Mouse (Mus musculus) liver, embryonic 14.5 days (tissue): Measurements from ENCODE around the gene Ythdc1. TPM values are rescaled to one million over a fixed set of nuclear protein-coding genes. Genes with fewer than 3 reads are reported as not detected.
"Not testable (repeated sequence)": the region's sequence is repeated elsewhere in the genome, so short reads cannot be mapped to it uniquely, and the experiment has no call there.

Source experiments
- ATAC-seq: fragments of 200-750 bp; cut with Nextera tagmentation; 2 replicates; pipeline ENCODE4 v1.8.0; 2017; ENCODE audit warnings: moderate number of reproducible peaks, mild to moderate bottlenecking, moderate library complexity; ENCODE audit not compliant: insufficient read depth
- DNase-seq, 3 experiments: peaks; one replicate each; pipeline ENCODE4 v3.0.0-alpha.2; 2012 to 2013; ENCODE audit warnings: low read depth in 3 of 3, low spot score in 3 of 3
- H3K27ac ChIP-seq: fragments of 300-500 bp; sonication (generic); 2 replicates; pipeline ENCODE4 v1.5.1; 2014; ENCODE audit warnings: moderate library complexity, mild to moderate bottlenecking, control low read depth, inconsistent platforms
- H3K27me3 ChIP-seq: fragments of 300-500 bp; sonication (generic); 2 replicates; pipeline ENCODE4 v1.6.1; 2014; ENCODE audit warnings: mild to moderate bottlenecking, low read length, moderate library complexity; ENCODE audit not compliant: control insufficient read depth, insufficient read depth
- H3K36me3 ChIP-seq: fragments of 300-500 bp; sonication (generic); replicated peaks from 2 replicates; pipeline ENCODE4 v1.6.1; 2014; ENCODE audit warnings: low read depth; ENCODE audit not compliant: control insufficient read depth, insufficient read depth
- H3K4me1 ChIP-seq, 2 experiments: fragments of 200-500 bp in 1 of 2; fragments of 300-500 bp in 1 of 2; sonication (generic) in 1 of 2; replicated peaks; 2 replicates each; pipeline ENCODE4 v1.6.1; 2012 to 2014; ENCODE audit warnings: antibody characterized with exemption in 1 of 2, inconsistent platforms in 1 of 2, low read length in 1 of 2; ENCODE audit not compliant: control insufficient read depth in 2 of 2, insufficient read depth in 2 of 2
- H3K4me2 ChIP-seq: fragments of 300-500 bp; sonication (generic); 2 replicates; pipeline ENCODE4 v1.6.1; 2014; ENCODE audit warnings: low read depth, mild to moderate bottlenecking, control low read depth, moderate library complexity
- H3K4me3 ChIP-seq, 2 experiments: fragments of 200-500 bp in 1 of 2; fragments of 300-500 bp in 1 of 2; sonication (generic) in 1 of 2; 2 replicates each; pipeline ENCODE4 v1.5.1; 2012 to 2014; ENCODE audit warnings: low read depth in 2 of 2, low read length in 2 of 2, mild to moderate bottlenecking in 2 of 2, control low read depth in 1 of 2, inconsistent platforms in 1 of 2, moderate library complexity in 1 of 2; ENCODE audit not compliant: insufficient read depth in 1 of 2
- H3K9ac ChIP-seq: fragments of 300-500 bp; sonication (generic); replicated peaks from 2 replicates; pipeline ENCODE4 v1.6.1; 2014; ENCODE audit warnings: mild to moderate bottlenecking, control low read depth, moderate library complexity
- H3K9me3 ChIP-seq: fragments of 300-500 bp; sonication (generic); 2 replicates; pipeline ENCODE4 v1.6.1; 2016; ENCODE audit warnings: low read length, mixed read lengths; ENCODE audit not compliant: control insufficient read depth
- CTCF ChIP-seq: IDR thresholded peaks from 2 replicates; pipeline ENCODE4 v1.5.1; 2016; ENCODE audit warnings: antibody characterized with exemption, low read depth, control low read depth
- EP300 ChIP-seq: IDR thresholded peaks from 2 replicates; pipeline ENCODE4 v1.6.1; 2016; ENCODE audit warnings: antibody characterized with exemption, low read depth
- WGBS: fragments of 180-500 bp; shearing (Covaris S2); extraction: QIAGEN DNeasy Blood & Tissue Kit; methylation state at CpG from one replicate; pipeline ENCODE4 v1.1.7; 2014; ENCODE audit not compliant: insufficient replicate concordance; 5-methylcytosine and 5-hydroxymethylcytosine counted together
- polyA plus RNA-seq, 2 experiments: library from polyadenylated mRNA; depleted of rRNA in 1 of 2; stranded (reverse) in 1 of 2; unstranded in 1 of 2; fragments of >200 nt; fragmentation: Nextera tagmentation in 1 of 2; extraction: Ambion mirVana in 1 of 2; gene quantifications; 2 replicates each; pipeline versions ENCODE4 v1.2.1 to v1.2.3; 2012 to 2014

Ythdc1 gene
- polyA plus RNA-seq, 2 experiments, result 12.1 to 22.8 TPM

DNA sequence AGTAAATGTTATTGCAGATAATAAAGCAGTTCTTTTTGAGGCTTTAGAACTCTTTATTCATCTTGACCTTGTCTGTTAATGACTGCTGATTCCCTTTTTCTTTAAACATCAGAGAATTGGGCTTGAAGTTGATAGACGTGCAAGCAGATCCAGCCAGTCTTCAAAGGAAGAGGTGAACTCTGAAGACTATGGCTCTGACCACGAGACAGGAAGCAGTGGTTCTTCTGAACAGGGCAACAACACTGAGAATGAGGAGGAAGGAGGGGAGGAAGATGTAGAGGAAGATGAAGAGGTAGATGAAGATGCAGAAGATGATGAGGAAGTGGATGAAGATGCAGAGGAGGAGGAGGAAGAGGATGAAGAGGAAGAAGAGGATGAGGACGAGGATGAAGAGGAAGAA, 12.8 kb downstream of the Ythdc1 start:
- no peak overlapping the region for H3K9ac ChIP-seq
- no peaks in the 10 kb centered on the region for H3K4me1 ChIP-seq
- 58% methylated on average over 3 of the region's 3 CpGs for WGBS
- DNase-seq, result no peak
- no peak overlapping the region for H3K4me3 ChIP-seq
- ATAC-seq, result no peak
- H3K27me3 ChIP-seq, result no peaks in the 10 kb centered on the region
- H3K4me2 ChIP-seq, result no peak overlapping the region
- no peaks in the 10 kb centered on the region for H3K9me3 ChIP-seq
- TF ChIP-seq EP300 (no peak), CTCF (no peak)
- H3K36me3 ChIP-seq, result peaks cover 31% of the 10 kb centered on the region
- no peak overlapping the region for H3K27ac ChIP-seq

DNA sequence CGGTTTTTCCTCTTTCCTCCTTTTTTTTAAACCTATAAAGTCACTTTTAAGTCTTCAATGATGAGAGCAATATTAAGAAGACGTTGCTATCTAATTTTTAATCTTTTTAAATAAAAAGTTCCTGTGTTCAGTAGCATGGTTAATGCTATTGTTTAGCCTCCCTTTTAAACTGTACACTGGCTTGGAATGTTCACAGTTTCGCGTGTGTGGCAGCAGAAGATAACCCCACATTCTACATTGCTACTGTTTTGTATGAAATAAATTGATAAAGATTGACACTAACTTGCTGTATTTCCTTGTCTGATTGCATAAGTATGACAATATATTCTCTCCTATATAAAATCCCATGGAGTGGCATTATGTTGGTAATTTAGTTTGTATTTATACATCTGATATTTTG, 32.4 kb downstream of the Ythdc1 start:
- H3K4me1 ChIP-seq, H3K27me3 ChIP-seq, H3K9ac ChIP-seq, H3K27ac ChIP-seq, H3K4me2 ChIP-seq, DNase-seq, ATAC-seq, H3K4me3 ChIP-seq, H3K9me3 ChIP-seq: not testable (repeated sequence)
- H3K36me3 ChIP-seq, result peaks cover 16% of the 10 kb centered on the region
- WGBS, result 84% methylated on average over 4 of the region's 4 CpGs

DNA sequence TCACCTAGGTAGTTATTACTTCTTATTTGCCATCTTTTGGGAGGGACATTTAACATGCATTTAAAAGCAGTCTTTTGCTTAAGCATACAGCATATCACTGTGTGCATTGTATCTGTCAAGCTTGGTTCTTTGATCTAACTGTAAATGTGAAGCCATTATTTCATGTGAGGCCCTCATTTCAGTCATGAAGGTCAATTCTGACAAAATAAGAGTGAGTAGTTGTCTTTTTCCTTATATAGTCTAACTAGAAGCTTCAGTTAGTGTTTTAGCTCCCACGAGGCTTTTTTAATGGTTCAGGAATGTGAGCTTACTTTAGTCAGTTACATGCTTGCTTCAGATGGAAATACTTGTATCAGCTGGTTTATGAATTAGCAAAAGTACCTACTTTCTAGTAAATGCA, 34.1 kb downstream of the Ythdc1 start:
- H3K27ac ChIP-seq, result no peak overlapping the region
- H3K4me3 ChIP-seq, result no peak overlapping the region
- DNase-seq (no peak), ATAC-seq (no peak)
- no peaks in the 10 kb centered on the region for H3K9me3 ChIP-seq
- no peaks in the 10 kb centered on the region for H3K4me1 ChIP-seq
- no peaks in the 10 kb centered on the region for H3K27me3 ChIP-seq
- H3K36me3 ChIP-seq, result peaks cover 13% of the 10 kb centered on the region
- H3K4me2 ChIP-seq, result no peak overlapping the region
- no peak overlapping the region for H3K9ac ChIP-seq
- TF ChIP-seq CTCF (no peak), EP300 (no peak)
- 66% methylated on average over 1 of the region's 1 CpGs for WGBS

DNA sequence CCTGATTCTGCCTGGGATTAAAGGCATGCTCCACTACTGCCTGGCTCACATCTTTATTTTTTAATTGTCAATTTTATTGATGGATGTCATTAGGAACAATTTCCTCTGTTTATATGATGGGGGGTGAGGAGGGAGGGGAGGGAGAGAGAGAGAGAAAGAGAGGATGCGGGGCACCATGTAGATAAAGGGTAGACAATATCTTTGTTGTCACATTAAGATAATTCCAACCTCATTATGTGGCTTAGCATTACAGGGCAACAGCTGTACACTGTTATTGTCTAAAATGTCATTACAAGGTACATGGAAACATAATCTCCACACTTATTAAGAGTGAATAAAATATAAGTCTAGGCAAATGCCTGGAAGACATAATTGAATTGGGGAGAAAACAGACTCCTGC, 35.5 kb downstream of the Ythdc1 start:
- 70% methylated on average over 1 of the region's 1 CpGs for WGBS
- Histone ChIP-seq H3K4me1 (no peaks in the 10 kb centered on the region), H3K9ac (no peak overlapping the region), H3K27me3 (no peaks in the 10 kb centered on the region), H3K36me3 (peaks cover 6% of the 10 kb centered on the region), H3K9me3 (no peaks in the 10 kb centered on the region), H3K4me2 (no peak overlapping the region), H3K4me3 (no peak overlapping the region), H3K27ac (no peak overlapping the region)
- no peak for DNase-seq
- no peak for ATAC-seq
- TF ChIP-seq CTCF (no peak), EP300 (no peak)

DNA sequence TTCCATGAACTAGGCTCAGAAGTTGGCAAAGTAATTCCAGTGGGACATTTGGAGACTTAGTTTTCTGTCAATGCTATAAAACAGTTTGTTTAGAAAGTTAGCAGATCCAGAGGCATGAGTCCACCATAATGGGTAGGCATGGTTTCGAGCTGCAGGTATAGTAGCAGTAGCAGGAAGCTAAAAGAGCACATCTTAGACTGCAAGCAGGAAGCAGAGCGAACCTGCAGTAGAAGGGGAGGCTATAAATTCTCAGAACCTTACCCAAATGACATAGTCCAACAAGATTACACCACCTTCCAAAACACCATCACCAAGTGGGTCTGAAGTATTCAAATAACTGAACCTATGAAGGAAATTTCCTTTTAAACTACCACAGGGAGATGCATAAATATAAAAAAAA, 36.2 kb downstream of the Ythdc1 start:
- H3K27me3 ChIP-seq, result no peaks in the 10 kb centered on the region
- DNase-seq, result no peak
- no peak overlapping the region for H3K9ac ChIP-seq
- no peaks in the 10 kb centered on the region for H3K9me3 ChIP-seq
- H3K36me3 ChIP-seq, result peaks cover 5% of the 10 kb centered on the region
- H3K4me2 ChIP-seq, result no peak overlapping the region
- TF ChIP-seq EP300, result no peak
- 71% methylated on average over 2 of the region's 2 CpGs for whole genome bisulfite sequencing
- no peak overlapping the region for H3K4me3 ChIP-seq
- no peaks in the 10 kb centered on the region for H3K4me1 ChIP-seq
- H3K27ac ChIP-seq, result no peak overlapping the region
- no peak for ATAC-seq

DNA sequence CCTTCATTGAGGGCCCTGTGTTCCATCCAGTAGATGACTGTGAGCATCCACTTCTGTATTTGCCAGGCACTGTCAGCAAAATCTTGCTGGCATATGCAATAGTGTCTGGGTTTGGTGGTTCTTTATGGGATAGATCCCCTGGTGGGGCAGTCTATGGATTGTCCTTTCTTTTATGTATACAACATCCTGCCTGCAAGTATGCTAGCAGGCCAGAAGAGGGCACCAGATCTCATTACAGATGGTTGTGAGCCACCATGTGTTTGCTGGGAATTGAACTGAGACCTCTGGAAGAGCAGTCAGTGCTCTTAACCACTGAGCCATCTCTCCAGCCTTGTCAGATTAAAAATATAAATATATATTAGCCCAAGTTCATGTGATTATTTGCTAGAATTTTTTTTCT, 37.2 kb downstream of the Ythdc1 start:
- H3K27ac ChIP-seq, H3K4me3 ChIP-seq, H3K9ac ChIP-seq, DNase-seq, H3K4me2 ChIP-seq, ATAC-seq, H3K36me3 ChIP-seq, H3K27me3 ChIP-seq, H3K9me3 ChIP-seq, H3K4me1 ChIP-seq: not testable (repeated sequence)
- TF ChIP-seq CTCF, result peak; percentile 35; the same call in 1 of the 2 replicates
